Mouse (Mus musculus): ENCODE data around the gene Ms4a6d. TPM values are rescaled to one million over a fixed set of nuclear protein-coding genes. Genes with fewer than 3 reads are reported as not detected.

The Ms4a6d gene
- total RNA-seq (2014; fragmentation: Nextera tagmentation) (3.6 and 6.2 TPM in 2 replicates), total RNA-seq (2017) (2.4 and 2.7 TPM in 2 replicates)

DNA sequence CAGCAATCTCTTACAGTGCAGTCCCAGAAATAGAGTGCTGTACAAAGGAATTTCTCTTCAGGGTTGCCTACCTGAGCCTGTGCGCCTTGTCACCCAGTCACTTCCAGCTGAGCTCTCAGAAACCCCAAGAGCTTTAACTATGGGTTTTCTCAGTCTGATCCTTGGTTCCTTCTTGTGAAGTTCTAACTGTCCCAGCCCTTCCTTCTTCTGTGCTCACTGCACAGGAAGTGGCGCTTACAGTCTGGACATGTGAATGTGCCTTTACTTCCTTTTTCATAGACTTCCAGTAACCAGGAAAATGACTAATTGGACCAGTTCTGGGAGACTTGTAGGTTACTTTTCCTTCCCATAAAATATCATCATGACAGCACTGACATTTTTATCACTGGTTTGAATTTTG, at the start of gene Ms4a6d:
Gene Ms4a6d, minus strand, starts transcription at position 247 of the 400 bp plus-strand sequence.
- peak; percentile 56 for ATAC-seq (replicated peaks; ENCODE audit: poor library complexity, severe bottlenecking)

DNA sequence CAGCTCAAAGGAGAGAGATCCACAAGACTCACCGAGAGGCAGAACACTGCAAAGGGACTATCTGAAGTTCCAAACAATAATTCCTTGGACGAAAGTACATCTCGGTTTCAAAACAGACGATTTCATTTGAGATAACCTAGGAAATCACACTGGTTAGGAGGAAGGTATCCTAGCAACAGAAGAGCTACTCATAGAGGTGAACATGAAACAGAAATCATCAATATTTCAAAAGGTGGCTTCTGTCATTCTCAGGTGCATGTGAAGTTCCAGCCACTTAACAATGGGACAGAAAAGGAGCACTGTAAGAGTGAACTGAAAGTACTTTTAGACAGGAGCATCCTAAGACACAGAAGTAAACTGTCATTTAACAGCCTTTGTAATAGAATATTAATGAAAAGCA, 44.9 kb upstream of the Ms4a6d start:
- ATAC-seq (replicated peaks; ENCODE audit: poor library complexity, severe bottlenecking): no peak

DNA sequence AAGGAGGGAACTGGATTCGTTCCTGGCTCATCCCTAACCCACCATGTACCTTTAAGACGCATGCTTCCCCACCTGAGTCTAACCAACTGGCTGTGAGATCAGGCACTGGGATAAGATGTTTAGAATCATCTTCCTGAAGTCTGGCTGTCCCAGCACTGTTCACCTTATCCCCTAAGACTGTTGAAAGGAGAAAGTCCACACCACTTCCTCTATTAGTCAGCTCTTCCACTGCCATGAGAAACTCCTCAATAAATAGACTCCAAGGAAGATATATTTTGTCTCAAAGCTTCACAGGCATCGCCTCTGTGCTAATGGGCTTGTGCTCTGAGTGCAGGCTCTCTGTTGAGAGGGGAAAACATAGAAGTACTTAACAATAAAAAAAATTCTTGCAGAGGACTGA, 41.5 kb upstream of the Ms4a6d start:
- ATAC-seq (replicated peaks; ENCODE audit: poor library complexity, severe bottlenecking): peak; percentile 80

DNA sequence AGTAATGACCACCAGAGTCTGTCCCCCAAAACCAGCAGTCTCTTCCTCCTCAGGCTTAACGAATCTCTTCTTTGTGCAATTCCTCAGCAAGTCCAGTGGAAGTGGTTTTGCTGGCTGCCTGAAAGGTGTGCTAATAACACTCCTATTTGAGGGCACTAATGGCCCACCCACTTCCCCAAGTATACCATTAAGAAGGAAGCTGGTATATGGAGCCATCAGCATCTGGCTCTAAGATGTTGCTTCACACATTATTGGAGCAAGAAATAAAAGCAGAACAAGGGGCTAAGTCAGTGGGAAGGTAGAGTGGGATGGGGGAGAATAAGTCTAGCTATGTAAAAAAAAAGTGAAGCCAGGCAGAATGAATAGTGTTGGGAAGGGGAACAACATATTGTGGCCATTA, 36.1 kb upstream of the Ms4a6d start, which contains the start of gene Ms4a3:
Gene Ms4a3, minus strand, starts transcription at position 120 of the 400 bp plus-strand sequence.
- peak; percentile 96 for ATAC-seq (replicated peaks; ENCODE audit: poor library complexity, severe bottlenecking)

DNA sequence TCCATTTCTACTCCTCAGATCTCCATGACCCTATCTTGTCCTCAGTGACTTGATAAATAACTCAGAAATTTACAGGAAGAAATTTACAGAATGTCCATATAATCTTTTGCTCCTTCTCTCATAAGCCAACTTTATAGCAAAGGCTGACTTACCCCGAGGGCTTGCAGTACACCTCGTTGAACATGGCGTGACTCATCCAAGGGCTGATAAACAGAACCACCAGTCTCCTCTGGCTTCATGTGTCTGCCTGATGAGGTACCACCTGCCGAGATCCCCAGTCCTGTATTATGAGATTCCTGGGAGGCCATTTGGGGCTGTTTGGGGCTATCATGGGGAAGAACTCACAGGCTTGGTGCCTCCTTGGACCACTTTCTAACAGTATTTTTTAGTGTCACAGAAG, 34.4 kb upstream of the Ms4a6d start:
- no peak for ATAC-seq (replicated peaks; ENCODE audit: poor library complexity, severe bottlenecking)

DNA sequence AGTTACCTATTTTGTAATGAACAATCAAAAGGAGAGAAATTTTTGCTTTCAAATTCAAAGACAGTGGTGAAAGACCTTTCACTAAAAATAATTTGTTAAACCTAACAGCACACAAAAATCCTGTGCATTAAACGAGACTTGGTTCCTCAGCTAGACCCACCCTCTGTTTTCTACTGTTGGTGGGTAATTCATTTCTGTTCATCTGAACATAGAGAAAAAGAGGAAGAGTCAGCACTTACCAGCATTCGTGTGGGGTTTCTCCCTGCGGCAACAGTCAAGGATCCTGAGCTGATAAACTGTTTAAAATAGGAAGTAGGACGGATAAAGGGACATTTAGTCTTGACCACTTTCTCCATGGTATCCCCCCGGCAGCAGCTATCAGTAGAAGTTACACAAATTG, 30.9 kb upstream of the Ms4a6d start:
- peak; percentile 66 for ATAC-seq (replicated peaks; ENCODE audit: poor library complexity, severe bottlenecking)

DNA sequence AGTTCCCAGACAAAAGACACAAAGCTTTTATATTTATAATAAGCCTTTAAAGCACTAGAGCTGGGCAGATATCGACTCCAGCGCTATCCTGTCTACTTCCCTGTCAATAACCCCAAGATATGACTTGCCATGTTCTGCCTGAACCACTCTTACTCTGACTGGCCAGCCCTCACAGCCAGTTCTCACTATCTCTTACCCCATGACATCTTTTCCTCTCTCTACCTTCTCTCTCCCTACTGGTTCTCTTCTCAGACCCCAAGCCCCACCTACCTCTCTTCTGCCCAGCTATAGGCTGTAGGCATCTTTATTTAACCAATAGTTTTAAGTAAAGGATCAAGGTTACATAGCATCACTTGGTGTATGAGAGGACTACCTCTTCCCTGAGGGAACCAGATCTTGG, 29.7 kb upstream of the Ms4a6d start:
- no peak for ATAC-seq (replicated peaks; ENCODE audit: poor library complexity, severe bottlenecking)

DNA sequence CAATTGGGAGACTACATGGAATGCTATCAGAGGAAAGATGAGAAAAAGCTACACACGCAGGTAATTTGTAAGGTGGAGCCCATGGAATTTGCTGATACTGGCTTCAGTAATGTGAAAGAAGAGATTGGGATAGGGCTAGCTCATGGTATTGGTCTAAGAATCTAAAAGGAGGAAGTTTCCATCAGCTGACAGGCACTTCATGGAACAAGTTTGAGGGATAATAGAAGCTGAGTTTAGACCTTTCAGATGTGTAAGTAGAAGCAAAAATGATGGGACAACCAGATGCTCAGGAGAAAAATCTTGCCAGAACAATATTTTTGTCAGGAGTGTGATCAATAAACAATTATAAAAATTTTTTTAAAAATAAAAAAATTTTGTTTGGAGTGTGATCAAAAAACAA, 29.1 kb upstream of the Ms4a6d start:
- no peak for ATAC-seq (replicated peaks; ENCODE audit: poor library complexity, severe bottlenecking)

DNA sequence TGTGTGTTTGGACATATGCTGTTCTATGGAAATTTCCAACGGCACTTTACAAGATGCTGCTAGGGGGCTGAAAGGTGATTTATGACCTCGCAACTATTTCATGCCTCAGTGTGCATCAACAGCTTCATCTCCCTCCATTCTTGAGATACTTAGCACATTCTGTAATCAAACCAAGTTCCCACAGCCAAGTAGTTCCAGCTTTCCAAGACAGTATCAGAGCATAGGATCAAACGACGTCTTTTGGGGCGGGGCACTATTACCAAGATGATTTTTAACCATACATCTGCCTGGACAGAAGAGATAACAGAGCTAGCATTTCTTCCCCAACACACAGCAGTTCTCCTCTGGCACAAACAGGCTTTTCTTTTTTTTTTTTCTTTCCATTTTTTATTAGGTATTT, 20.6 kb upstream of the Ms4a6d start:
- no peak for ATAC-seq (replicated peaks; ENCODE audit: poor library complexity, severe bottlenecking)

DNA sequence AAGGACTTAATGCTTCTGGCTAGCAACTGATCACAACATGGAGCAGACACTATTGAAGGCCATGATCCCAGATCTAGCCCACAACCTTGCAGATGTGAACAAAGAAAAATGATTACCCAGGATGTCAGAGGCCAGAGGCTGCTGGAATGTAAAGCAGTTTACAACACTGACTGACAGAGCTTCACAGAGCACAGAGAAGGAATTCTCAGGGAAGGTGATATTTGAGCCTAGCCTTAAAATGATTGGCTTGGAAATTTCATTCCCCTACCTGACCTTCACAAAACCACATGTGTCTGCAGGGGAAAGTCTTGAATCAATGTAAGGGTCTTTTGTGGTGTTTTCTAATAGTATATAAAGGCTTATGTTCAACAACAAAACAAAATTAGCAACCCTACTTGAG, 20.2 kb upstream of the Ms4a6d start:
- ATAC-seq (replicated peaks; ENCODE audit: poor library complexity, severe bottlenecking): no peak

DNA sequence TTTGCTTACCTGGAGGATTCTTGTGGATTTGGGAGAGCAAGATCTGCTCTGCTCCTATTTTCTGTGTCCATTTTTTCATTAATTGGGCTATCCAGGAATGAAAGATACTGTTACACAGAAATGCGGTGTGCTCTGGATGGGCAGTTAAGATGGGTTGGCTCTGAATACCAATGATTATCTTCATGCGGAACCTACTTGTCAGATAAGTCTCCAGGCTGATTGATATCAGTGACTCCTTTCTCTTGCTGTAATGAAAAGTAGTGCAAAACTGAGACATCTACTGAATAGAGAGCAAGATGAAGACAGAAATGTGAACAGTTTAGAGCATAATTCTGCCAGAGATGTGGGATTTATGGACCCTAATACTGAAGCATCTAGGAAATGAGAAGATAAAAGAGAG, 18.9 kb upstream of the Ms4a6d start, which contains the start of gene Ms4a2:
Gene Ms4a2, minus strand, starts transcription at position 169 of the 400 bp plus-strand sequence.
- ATAC-seq (replicated peaks; ENCODE audit: poor library complexity, severe bottlenecking): no peak

DNA sequence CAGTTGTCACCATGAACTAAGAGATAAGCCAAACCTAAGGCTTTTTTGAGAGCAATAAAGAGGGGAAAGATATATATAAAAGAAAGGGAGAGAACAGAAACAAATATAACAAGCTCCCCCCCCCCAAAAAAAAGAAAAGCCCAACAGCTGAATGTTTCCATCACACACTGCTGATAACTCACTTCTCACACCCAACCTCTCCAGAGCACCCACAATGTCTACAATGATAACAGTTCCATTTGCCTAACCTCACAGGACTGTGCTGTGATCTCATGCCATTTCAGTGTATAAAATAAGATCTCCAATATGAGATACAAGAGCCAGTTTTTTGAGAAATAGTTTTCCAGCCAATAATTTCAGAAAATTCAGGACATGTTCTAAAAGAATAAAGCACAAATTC, 13.3 kb upstream of the Ms4a6d start:
- no peak for ATAC-seq (replicated peaks; ENCODE audit: poor library complexity, severe bottlenecking)

DNA sequence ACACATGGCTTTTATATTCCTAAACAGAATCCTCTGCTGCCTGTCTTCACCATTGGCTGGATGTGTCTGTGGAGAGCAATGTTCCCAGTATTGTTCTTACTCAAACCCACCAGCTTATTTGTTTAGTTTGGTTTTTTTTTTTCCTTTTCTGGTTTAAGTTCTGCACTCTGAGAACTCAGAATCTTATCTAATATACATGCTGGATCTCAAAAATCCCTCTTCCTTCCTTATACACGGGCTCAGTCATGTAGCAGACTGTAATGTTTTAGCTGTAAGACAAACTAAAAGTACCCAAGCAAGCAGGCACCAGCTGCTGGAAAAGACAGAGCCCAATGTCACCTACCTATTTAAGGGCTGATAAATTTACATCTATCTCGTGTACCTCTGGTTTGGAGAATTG, 10.2 kb upstream of the Ms4a6d start:
- no peak for ATAC-seq (replicated peaks; ENCODE audit: poor library complexity, severe bottlenecking)

DNA sequence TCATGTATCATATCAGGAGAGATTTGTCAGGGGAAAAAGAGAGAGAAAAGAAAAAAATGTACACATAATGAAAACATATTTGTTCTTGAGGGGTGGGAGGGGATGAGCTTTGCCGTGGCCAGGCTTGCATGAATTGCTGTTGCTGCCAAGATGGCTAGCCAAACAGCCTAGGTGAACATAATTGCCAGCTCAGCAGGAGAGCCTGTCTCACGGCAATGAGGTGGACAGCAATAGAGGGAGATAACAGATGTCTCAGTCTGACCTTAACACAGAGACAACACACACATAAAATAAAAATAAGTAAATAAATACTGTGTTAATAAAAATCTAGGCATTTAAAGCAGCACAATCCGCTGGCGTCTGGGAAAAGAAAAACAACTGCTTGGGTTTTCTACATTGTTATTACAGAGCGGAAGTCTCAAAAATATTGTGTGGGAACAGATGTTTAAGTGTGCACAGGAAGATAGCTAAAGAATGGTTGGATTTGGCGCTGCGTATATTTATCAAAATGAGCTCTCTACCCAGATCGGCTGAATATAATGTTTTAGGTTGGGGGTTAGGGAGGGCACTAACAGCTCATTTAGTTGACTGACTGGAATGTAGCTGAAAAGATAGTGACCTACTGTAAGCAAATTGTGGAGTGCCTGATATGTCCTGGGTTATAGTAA, 9.3 kb upstream of the Ms4a6d start:
- ATAC-seq (replicated peaks; ENCODE audit: poor library complexity, severe bottlenecking): no peak

DNA sequence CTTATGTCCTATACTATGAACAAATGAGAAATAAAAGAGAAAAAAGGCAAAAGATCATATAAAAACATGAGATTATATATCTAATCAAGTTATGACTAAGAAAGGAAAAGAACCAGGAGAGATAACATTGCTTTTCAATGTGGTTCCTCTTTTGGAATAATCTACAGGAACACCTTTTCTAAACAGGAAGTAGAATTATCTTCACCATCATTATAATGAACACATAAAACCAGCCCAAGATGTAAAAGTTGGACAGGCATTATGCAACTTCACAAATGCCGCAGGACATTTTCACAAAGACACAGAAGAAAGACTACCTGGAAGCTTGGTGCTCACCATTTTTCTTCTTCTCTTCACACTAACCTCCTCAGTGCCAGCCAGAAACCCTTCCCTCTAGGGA, 8.4 kb upstream of the Ms4a6d start:
- ATAC-seq (replicated peaks; ENCODE audit: poor library complexity, severe bottlenecking): peak; percentile 59

DNA sequence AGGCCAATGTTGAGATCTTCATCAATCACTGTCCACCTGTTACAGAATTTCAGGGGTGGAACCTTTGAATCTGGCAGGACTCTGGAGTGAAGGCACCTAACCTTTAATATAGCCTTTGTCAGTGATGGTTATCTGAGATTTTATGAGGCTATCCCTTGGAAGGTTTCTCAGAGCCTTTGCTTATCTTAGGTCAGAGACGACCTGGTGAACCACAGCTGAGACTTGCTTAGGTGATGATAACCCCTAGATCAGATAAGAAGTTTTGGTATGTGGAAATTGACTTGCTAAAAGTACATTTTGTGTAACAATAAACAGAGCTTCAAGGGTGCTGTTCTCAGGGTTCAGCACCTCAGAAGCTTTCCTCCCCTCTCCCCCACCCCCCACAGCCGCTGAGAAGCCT, 7.6 kb upstream of the Ms4a6d start:
- no peak for ATAC-seq (replicated peaks; ENCODE audit: poor library complexity, severe bottlenecking)

DNA sequence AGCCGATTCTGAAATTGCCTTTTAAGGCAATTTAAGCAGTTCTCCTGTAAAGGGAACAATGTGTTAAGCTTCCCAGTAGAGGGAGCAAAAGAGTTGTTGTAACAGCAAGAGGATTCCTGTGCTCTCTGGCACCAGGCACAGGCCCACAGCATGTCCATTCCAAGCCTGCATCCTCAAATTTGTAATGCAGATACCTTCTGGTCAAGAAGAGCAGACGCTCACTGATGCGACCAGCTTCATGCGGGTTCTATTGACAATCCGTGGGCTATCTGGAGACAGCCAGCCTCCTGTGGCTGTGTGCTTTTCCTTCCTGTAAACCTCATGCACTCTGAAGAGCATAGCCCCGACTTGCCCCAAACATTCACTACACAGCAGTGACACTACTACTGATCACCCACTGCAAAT, 6.9 kb upstream of the Ms4a6d start:
- peak; percentile 73 for ATAC-seq (replicated peaks; ENCODE audit: poor library complexity, severe bottlenecking)

DNA sequence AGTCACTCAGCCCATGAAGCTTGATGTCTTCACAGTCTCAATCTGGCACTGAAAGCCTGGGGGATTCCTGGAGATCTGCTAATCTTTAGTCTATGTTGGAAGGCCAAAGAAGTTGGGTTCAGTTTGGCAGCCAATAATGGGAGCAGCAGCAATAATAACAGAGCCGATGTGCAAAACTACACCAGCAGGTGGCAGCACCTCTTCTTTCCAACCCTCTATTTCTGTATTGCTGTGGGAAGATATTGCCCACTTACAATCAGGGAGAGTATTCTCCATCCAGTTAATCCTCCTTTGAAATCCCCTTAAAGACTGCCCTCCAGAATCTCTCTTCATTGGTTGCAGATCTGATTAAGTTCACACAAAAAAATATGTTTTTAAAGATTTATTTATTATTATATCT, 3.5 kb upstream of the Ms4a6d start:
- ATAC-seq (replicated peaks; ENCODE audit: poor library complexity, severe bottlenecking): no peak

DNA sequence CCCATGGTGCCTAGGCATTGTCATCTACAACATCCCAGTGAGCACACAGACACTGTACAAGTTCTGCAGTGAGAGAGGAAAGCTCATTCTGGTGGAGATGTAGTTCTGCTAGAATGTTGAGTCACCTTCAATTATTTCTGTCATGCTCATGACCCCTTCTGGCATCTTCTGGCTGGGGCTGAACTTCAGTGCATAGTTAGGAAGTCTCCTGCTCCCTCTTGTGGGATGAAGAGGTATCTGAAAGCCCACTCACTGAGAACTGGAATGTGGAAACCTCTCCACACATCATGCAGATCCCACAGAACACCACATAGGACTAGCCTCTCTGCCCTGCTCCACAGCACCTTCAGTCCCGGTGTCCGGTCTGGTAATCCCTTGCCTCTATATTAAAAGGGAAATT, 2.6 kb downstream of the Ms4a6d start:
- peak; percentile 78 for ATAC-seq (replicated peaks; ENCODE audit: poor library complexity, severe bottlenecking)

DNA sequence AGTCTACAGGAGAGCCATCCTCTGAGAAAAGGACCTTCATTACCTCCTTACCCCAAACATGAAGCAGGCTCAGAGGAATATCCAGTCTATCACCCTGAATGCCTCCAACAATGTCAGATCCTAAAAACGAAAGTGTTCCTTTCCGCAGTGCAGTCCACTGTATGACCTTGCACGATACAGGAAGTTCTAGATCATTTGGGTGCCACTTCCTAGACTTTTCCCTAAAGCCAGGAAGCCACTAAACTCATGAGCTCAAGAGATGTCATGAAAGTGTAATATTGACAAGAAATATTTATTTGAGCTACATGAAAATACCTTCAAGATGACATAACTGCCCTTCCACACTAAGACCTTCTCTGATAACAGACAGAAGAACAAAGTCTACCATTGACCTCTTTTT, 3.3 kb downstream of the Ms4a6d start:
- ATAC-seq (replicated peaks; ENCODE audit: poor library complexity, severe bottlenecking): no peak

DNA sequence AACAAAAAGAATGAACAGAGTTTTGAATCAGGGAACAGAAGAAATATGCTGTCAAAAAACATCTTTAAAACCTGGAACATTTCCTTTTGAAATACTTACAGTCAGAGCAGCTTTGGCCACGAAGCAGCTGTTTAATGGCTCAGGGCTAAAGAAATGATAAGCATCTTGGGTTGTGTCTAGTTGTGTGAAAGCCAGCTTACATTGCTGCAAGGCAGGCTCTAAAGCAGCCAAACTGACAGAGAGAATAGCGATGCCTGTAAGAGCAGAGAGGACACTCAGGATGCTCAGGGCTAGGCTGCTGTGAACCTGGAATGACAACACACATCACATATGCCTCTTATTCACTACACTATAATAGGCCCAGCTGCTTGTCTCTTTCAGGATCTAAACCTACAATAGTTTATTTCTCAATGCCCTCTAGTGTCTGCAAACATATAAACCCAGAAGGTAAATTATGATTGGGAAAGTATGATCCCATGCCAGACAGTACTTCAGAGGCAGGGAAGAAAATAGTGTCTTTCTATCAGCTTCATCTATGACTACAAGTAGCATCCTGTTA, 14.7 kb downstream of the Ms4a6d start:
- no peak for ATAC-seq (replicated peaks; ENCODE audit: poor library complexity, severe bottlenecking)

DNA sequence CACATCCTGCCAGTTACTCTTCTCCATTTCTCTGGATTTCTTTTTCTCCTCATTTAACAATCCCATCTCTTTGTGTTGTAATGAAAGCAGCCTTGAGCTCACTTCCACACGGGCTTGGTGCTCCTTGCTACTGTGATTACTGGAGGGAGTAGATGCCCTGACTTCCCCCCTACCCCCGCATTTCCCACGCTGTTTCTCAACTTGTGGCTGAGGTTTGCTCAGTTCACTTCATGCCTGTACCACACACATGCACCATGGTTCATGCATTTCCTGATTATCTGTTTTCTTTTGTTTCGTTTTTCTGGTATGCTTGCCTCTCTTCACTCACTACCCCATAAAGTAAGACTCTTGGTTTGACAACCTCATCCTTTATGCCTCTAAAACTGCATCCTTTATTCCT, 15.4 kb downstream of the Ms4a6d start:
- ATAC-seq (replicated peaks; ENCODE audit: poor library complexity, severe bottlenecking): peak; percentile 96

All from granulocyte monocyte progenitor cell, adult 5-6 weeks (primary cell).